Mouse (Mus musculus): ENCODE data around the gene Elmod1. TPM values are rescaled to one million over a fixed set of nuclear protein-coding genes. Genes with fewer than 3 reads are reported as not detected.

The Elmod1 gene
- total RNA-seq, 2 experiments from 2014 or later, result 180 to 198 TPM

GRCm38 (mm10) chr9:53921061-53921460 is 54.0 kb downstream of the Elmod1 start:
- no peak for DNase-seq (ENCODE audit: extremely low spot score in 1 of 2, low spot score in 2 of 2)
- intact Hi-C loops (cut with DNase I), result no loop called here

GRCm38 (mm10) chr9:53915929-53916721 is 59.0 kb downstream of the Elmod1 start:
- intact Hi-C loops (cut with DNase I), result no loop called here

GRCm38 (mm10) chr9:53910823-53911222 is 64.3 kb downstream of the Elmod1 start:
- intact Hi-C loops (cut with DNase I), result no loop called here
- no peak for DNase-seq (ENCODE audit: extremely low spot score in 1 of 2, low spot score in 2 of 2)

More at GRCm38 (mm10) chr9:53915929-53916721, 59.0 kb downstream of the Elmod1 start:
- no peak for DNase-seq (ENCODE audit: extremely low spot score in 1 of 2, low spot score in 2 of 2)

GRCm38 (mm10) chr9:53910331-53910730 is 64.8 kb downstream of the Elmod1 start:
- intact Hi-C loops (cut with DNase I), result no loop called here
- no peak for DNase-seq (ENCODE audit: extremely low spot score in 1 of 2, low spot score in 2 of 2)

GRCm38 (mm10) chr9:53906798-53907197 is 68.3 kb downstream of the Elmod1 start:
- intact Hi-C loops (cut with DNase I), result no loop called here
- DNase-seq (ENCODE audit: extremely low spot score in 1 of 2, low spot score in 2 of 2), result no peak

GRCm38 (mm10) chr9:53905418-53905817 is 69.7 kb downstream of the Elmod1 start:
- intact Hi-C loops (cut with DNase I), result no loop called here
- DNase-seq (ENCODE audit: extremely low spot score in 1 of 2, low spot score in 2 of 2), result no peak

- intact Hi-C loops (cut with DNase I), result no loop called here
- DNase-seq (ENCODE audit: extremely low spot score in 1 of 2, low spot score in 2 of 2), result no peak
These were observed 71.8 kb downstream of the Elmod1 start for GRCm38 (mm10) chr9:53903215-53903842.

- DNase-seq (ENCODE audit: extremely low spot score in 1 of 2, low spot score in 2 of 2), result no peak
- intact Hi-C loops (cut with DNase I), result loop anchor here (10.0 kb wide), 1 partner anchor 215 kb away; no protein-coding TSS in a partner anchor
These were observed 75.3 kb downstream of the Elmod1 start for GRCm38 (mm10) chr9:53899836-53900235.

- intact Hi-C loops (cut with DNase I), result loop anchor here (10.0 kb wide), 1 partner anchor 219 kb away; no protein-coding TSS in a partner anchor
- no peak for DNase-seq (ENCODE audit: extremely low spot score in 1 of 2, low spot score in 2 of 2)
These were observed 79.3 kb downstream of the Elmod1 start for GRCm38 (mm10) chr9:53895827-53896226.

- DNase-seq (ENCODE audit: extremely low spot score in 1 of 2, low spot score in 2 of 2), result peak; percentile 65
- intact Hi-C loops (cut with DNase I), result loop anchor here (1.0 to 10.0 kb wide), 2 partner anchors 95 to 225 kb away; no protein-coding TSS in a partner anchor
These were observed 85.0 kb downstream of the Elmod1 start for GRCm38 (mm10) chr9:53890075-53890474.

- no peak for DNase-seq (ENCODE audit: extremely low spot score in 1 of 2, low spot score in 2 of 2)
- intact Hi-C loops (cut with DNase I), result no loop called here
These were observed 91.4 kb downstream of the Elmod1 start for GRCm38 (mm10) chr9:53883588-53884280.

GRCm38 (mm10) chr9:53877423-53877822 is 97.7 kb downstream of the Elmod1 start:
- intact Hi-C loops (cut with DNase I), result loop anchor here (5.0 kb wide), 1 partner anchor 50 kb away; no protein-coding TSS in a partner anchor
- no peak for DNase-seq (ENCODE audit: extremely low spot score in 1 of 2, low spot score in 2 of 2)

GRCm38 (mm10) chr9:53873239-53873638 is 101.9 kb downstream of the Elmod1 start:
- intact Hi-C loops (cut with DNase I), result no loop called here

More at GRCm38 (mm10) chr9:53873239-53873638, 101.9 kb downstream of the Elmod1 start:
- no peak for DNase-seq (ENCODE audit: extremely low spot score in 1 of 2, low spot score in 2 of 2)

Other genes starting within 250 kb of the Elmod1 start
- 1 to 10 TPM; 7.6 to 8.6 TPM for gene Slc35f2, start 203.8 kb downstream of the Elmod1 start, total RNA-seq (2021)
- gene Sln, start 125.1 kb downstream of the Elmod1 start, total RNA-seq (2021), result not detected
- 1 to 10 TPM; 4.8 to 5.2 TPM for gene Tnfaip8l3, start 93.1 kb upstream of the Elmod1 start, total RNA-seq (2021)

All from left cerebral cortex, postnatal 10 days (tissue).